Mouse (Mus musculus) neutrophil, adult 59 days (primary cell): ENCODE results near the gene Gstm4. TPM values are rescaled to one million over a fixed set of nuclear protein-coding genes. Genes with fewer than 3 reads are reported as not detected.

ENCODE experiments used
- total RNA-seq, 2 experiments: library from RNA; stranded (reverse); gene quantifications; 1 replicate in 1 of 2; 2 replicates in 1 of 2; pipeline ENCODE4 v1.2.4; 2023

The Gstm4 gene
- 1 to 10 TPM; 5.0 to 5.2 TPM for total RNA-seq

GRCm38 (mm10) chr3:108044394-108045140, at the start of gene Gstm4:
Gene Gstm4 (minus strand): TSS chr3:108044894.

DNA sequence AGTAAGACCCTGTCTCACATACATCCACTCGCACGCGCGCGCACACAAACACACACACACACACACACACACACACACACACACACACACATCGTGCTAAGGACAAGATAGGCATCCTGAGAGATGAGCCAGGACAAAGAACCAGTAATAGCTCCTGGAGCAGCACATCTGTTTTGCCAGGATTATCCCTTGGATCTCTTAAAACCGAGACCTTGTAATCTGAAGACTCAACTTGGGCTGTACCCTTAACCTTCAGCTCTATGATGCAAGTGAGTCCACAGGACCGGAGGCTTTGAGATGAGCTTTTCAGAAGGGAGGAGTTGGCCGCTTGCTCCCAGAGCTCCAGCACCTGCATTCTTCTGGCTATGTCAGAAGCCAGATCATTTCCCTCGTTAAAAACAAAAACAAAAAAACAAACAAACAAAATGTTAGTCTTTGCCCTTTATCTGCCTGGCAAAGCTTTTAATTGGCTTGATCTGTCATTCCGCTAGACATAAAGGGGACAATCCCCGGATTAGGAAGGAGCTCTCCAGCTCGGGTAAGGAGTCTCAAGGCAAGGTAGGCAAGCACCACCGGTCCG, 47.9 kb upstream of the Gstm4 start, which contains the start of gene Gnat2:
TSS of gene Gnat2 (plus strand) at position 254 of the 580 bp plus-strand sequence.

DNA sequence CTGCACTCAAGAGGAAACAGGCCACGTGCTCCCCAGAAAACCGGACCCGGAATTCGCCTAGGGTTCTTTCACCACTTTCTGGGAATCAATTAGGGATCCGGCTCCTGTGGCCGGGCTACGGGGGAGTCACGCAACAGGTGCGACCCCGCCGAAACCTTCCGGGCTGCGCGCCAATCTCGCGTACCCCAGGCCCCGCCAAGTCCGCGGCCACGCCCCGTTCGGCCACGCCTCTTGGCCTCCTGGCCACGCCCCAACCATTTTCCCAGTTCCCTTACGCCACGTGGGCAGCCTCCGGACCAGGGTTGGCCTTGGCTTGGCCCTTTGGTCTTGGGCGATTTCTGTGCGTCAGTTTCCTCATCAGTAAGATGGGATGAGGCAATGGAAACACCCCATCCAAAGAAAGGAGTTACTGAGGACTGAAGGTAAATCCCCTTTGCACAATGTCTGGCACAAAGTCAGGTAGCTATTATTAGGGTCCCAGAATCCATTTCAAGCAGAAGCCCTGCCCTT, 41.8 kb upstream of the Gstm4 start, which contains the start of gene Ampd2:
TSS of gene Ampd2 (minus strand) at position 182 of the 510 bp plus-strand sequence.

GRCm38 (mm10) chr3:108017473-108018189, 27.1 kb downstream of the Gstm4 start, which contains the start of gene Gstm1:
Gene Gstm1 (minus strand): TSS chr3:108017973.

Other genes with a start within 250 kb of the Gstm4 start
- gene Eps8l3, start 167.7 kb downstream of the Gstm4 start, total RNA-seq, result not detected
- gene Gstm5, start 149.1 kb downstream of the Gstm4 start, total RNA-seq, result 1 to 10 TPM; 2.1 to 6.6 TPM
- 1 to 10 TPM in 1 of 2 experiments, under 1 TPM in 1; 0.64 to 1.3 TPM for gene Gstm7, start 113.1 kb downstream of the Gstm4 start, total RNA-seq
- not detected for gene Gstm6, start 101.1 kb downstream of the Gstm4 start, total RNA-seq
- not detected for gene Gstm3, start 75.6 kb downstream of the Gstm4 start, total RNA-seq
- not detected for gene Gstm2, start 58.4 kb downstream of the Gstm4 start, total RNA-seq
- gene Gstm1, start 26.9 kb downstream of the Gstm4 start, total RNA-seq, result 100 to 1,000 TPM; 114 to 139 TPM
- gene Ampd2, start 41.8 kb upstream of the Gstm4 start, total RNA-seq, result 10 to 100 TPM; 56.8 to 68.1 TPM
- gene Gnat2, start 47.9 kb upstream of the Gstm4 start, total RNA-seq, result under 1 TPM in 1 of 2 experiments, not detected in 1; 0.56 TPM
- gene Gnai3, start 101.3 kb upstream of the Gstm4 start, total RNA-seq, result 100 to 1,000 TPM; 105 to 110 TPM
- gene Gpr61, start 110.0 kb upstream of the Gstm4 start, total RNA-seq, result under 1 TPM in 1 of 2 experiments, not detected in 1; 0.11 TPM
- gene Amigo1, start 141.4 kb upstream of the Gstm4 start, total RNA-seq, result 1 to 10 TPM; 2.1 to 3.0 TPM
- gene Cyb561d1, start 156.3 kb upstream of the Gstm4 start, total RNA-seq, result 10 to 100 TPM; 29.1 to 31.1 TPM
- gene Atxn7l2, start 166.0 kb upstream of the Gstm4 start, total RNA-seq, result 10 to 100 TPM; 12.1 to 12.2 TPM
- not detected for gene Sypl2, start 181.8 kb upstream of the Gstm4 start, total RNA-seq
- 10 to 100 TPM; 34.4 to 34.9 TPM for gene Psma5, start 212.0 kb upstream of the Gstm4 start, total RNA-seq
- 100 to 1,000 TPM; 154 to 156 TPM for gene Sort1, start 239.2 kb upstream of the Gstm4 start, total RNA-seq